Comparison of ENCODE assay signal across 19 mouse cellular contexts in the genomic region with DNA sequence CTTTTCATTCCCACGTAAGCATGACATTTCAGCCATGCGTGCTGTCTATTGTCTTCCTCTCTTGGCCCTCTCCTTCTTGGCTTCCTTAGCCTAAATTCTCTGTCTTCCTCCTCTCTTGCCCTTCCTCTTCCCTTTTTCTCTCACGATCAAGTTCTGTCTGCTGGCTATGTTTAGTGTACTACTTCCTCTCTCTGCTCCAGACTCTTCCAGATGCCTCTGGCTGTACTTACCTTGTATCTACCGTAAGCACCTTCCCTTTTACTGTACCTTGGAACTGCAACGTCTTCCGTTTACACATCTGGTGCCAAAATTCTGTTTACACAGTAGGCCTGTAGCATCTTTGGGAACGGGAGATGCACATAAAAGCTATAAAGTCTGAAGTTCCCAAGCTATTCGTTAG. TPM values are rescaled to one million over a fixed set of nuclear protein-coding genes. Genes with fewer than 3 reads are reported as not detected.
"Had no signal": no experiment of that assay in that cellular context is flagged by ENCODE, and none has a peak within 500 bp of the region (broad histone marks: within the 10 kb centered on the region; RNA-seq: fewer than 3 reads in every experiment).

No protein-coding gene starts in this region.

- H3K9me3 ChIP-seq: kidney, embryonic 15.5 days; limb, embryonic 13.5 days; midbrain, embryonic 10.5 days; neural tube, embryonic 12.5 days had no signal

- H3K9ac ChIP-seq: kidney, embryonic 15.5 days; limb, embryonic 13.5 days; liver, embryonic 14.5 days; neural tube, embryonic 12.5 days had no signal

- H3K27ac ChIP-seq: kidney, embryonic 15.5 days; left cerebral cortex, adult 2 months; limb, embryonic 13.5 days; liver, embryonic 14.5 days; midbrain, embryonic 10.5 days; neural tube, embryonic 12.5 days had no signal

- H3K4me3 ChIP-seq: kidney, embryonic 15.5 days; left cerebral cortex, adult 2 months; limb, embryonic 13.5 days; midbrain, embryonic 10.5 days; myocyte; neural tube, embryonic 12.5 days had no signal

- DNase-seq: kidney, adult 11 months; lung, adult 18-20 months; midbrain, embryonic 14.5 days; right cerebral cortex, postnatal 4 days; spleen, adult 18-20 months; thymus, postnatal 4 days had no signal

- H3K4me2 ChIP-seq: kidney, embryonic 15.5 days; neural tube, embryonic 12.5 days had no signal

- H3K4me1 ChIP-seq: midbrain, embryonic 10.5 days; neural tube, embryonic 12.5 days had no signal

- H3K27me3 ChIP-seq: kidney, embryonic 15.5 days; limb, embryonic 13.5 days; neural tube, embryonic 12.5 days had no signal

- H3K36me3 ChIP-seq: kidney, embryonic 15.5 days; limb, embryonic 13.5 days; midbrain, embryonic 10.5 days; neural tube, embryonic 12.5 days had no signal

RNA-seq across cellular contexts. Expression of a gene that starts 4.4 kb away (rescaled TPM):
- total RNA-seq: left cerebral cortex, postnatal 25 days; liver, adult 2 months; neutrophil, adult 5-6 weeks had no signal
- polyA plus RNA-seq: midbrain, embryonic 10.5 days; midbrain, embryonic 14.5 days had no signal

RNA-seq across cellular contexts. Expression of a gene that starts 11.3 kb away (rescaled TPM):
- total RNA-seq: liver, adult 2 months; neutrophil, adult 5-6 weeks had no signal

RNA-seq across cellular contexts. Expression of a gene that starts 41.7 kb away (rescaled TPM):
- total RNA-seq: layer of hippocampus, postnatal 25 days; left cerebral cortex, adult 2 months; left cerebral cortex, postnatal 25 days; neutrophil, adult 5-6 weeks had no signal
- polyA plus RNA-seq: kidney, embryonic 15.5 days; limb, embryonic 13.5 days; liver, embryonic 14.5 days; lung, embryonic 16.5 days; midbrain, embryonic 10.5 days; midbrain, embryonic 14.5 days; myocyte; neural tube, embryonic 12.5 days; stomach, embryonic 14.5 days had no signal

RNA-seq across cellular contexts. Expression of a gene that starts 54.8 kb away (rescaled TPM):
- total RNA-seq: layer of hippocampus, postnatal 25 days; left cerebral cortex, adult 2 months; left cerebral cortex, postnatal 25 days; neutrophil, adult 5-6 weeks had no signal
- polyA plus RNA-seq: kidney, embryonic 15.5 days; limb, embryonic 13.5 days; liver, embryonic 14.5 days; lung, embryonic 16.5 days; midbrain, embryonic 10.5 days; midbrain, embryonic 14.5 days; myocyte; neural tube, embryonic 12.5 days; stomach, embryonic 14.5 days had no signal
